ENCODE assay signal across 11 mouse cellular contexts in genomic region chr1:192449572-192450351, GRCm38 (mm10).
DNase-seq lines count a peak whose midpoint lies in the region; ATAC-seq lines count a peak whose summit lies in the region.
"Had no signal": no experiment of that assay in that cellular context is flagged by ENCODE, and none has a peak within 500 bp of the region (broad histone marks: within the 10 kb centered on the region; RNA-seq: fewer than 3 reads in every experiment).

No protein-coding gene starts in this region.

- H3K9me3 ChIP-seq in embryonic facial prominence, embryonic 13.5 days = no peaks in the 10 kb centered on the region
- H3K9me3 ChIP-seq in intestine, embryonic 15.5 days = no peaks in the 10 kb centered on the region
- no peaks in the 10 kb centered on the region for H3K9me3 ChIP-seq in midbrain, embryonic 13.5 days
- H3K9me3 ChIP-seq: heart, embryonic 13.5 days had no signal

- H3K27me3 ChIP-seq in embryonic facial prominence, embryonic 13.5 days = no peaks in the 10 kb centered on the region
- H3K27me3 ChIP-seq in intestine, embryonic 15.5 days (replicated peaks) = no peaks in the 10 kb centered on the region
- peaks cover 6% of the 10 kb centered on the region; the same call in 1 of the 2 replicates for H3K27me3 ChIP-seq in midbrain, embryonic 13.5 days

- no peak overlapping the region for H3K4me3 ChIP-seq in embryonic facial prominence, embryonic 13.5 days
- no peak overlapping the region for H3K4me3 ChIP-seq in intestine, embryonic 15.5 days (replicated peaks)
- H3K4me3 ChIP-seq in midbrain, embryonic 13.5 days (replicated peaks) = no peak overlapping the region
- H3K4me3 ChIP-seq: heart, embryonic 13.5 days had no signal

- 0 out of 2 replicates have a peak, but pooled peaks have one; percentile 35 for ATAC-seq in embryonic facial prominence, embryonic 13.5 days (ENCODE audit: insufficient number of reproducible peaks, insufficient read depth, low FRiP score, low TSS enrichment, low read depth)
- ATAC-seq in intestine, embryonic 15.5 days = no peak
- ATAC-seq in midbrain, embryonic 13.5 days = no peak

- H3K36me3 ChIP-seq in embryonic facial prominence, embryonic 13.5 days = no peaks in the 10 kb centered on the region
- H3K36me3 ChIP-seq in intestine, embryonic 15.5 days = no peaks in the 10 kb centered on the region
- no peaks in the 10 kb centered on the region for H3K36me3 ChIP-seq in midbrain, embryonic 13.5 days
- H3K36me3 ChIP-seq: G1E; heart, embryonic 13.5 days had no signal

- peak overlapping the region; percentile 69 for H3K27ac ChIP-seq in embryonic facial prominence, embryonic 13.5 days
- H3K27ac ChIP-seq in intestine, embryonic 15.5 days = no peak overlapping the region
- no peak overlapping the region for H3K27ac ChIP-seq in midbrain, embryonic 13.5 days
- H3K27ac ChIP-seq: heart, embryonic 13.5 days had no signal

- H3K9ac ChIP-seq in embryonic facial prominence, embryonic 13.5 days = no peak overlapping the region
- no peak overlapping the region for H3K9ac ChIP-seq in intestine, embryonic 15.5 days
- no peak overlapping the region for H3K9ac ChIP-seq in midbrain, embryonic 13.5 days (replicated peaks)
- H3K9ac ChIP-seq: heart, embryonic 13.5 days had no signal

- 54% methylated on average over 4 of the region's 4 CpGs for WGBS in embryonic facial prominence, embryonic 13.5 days
- WGBS in intestine, embryonic 15.5 days = 66% methylated on average over 4 of the region's 4 CpGs
- 63% methylated on average over 4 of the region's 4 CpGs for WGBS in midbrain, embryonic 13.5 days

- H3K4me2 ChIP-seq in embryonic facial prominence, embryonic 13.5 days = no peak overlapping the region
- H3K4me2 ChIP-seq in intestine, embryonic 15.5 days (replicated peaks) = no peak overlapping the region
- H3K4me2 ChIP-seq in midbrain, embryonic 13.5 days (replicated peaks) = no peak overlapping the region
- H3K4me2 ChIP-seq: heart, embryonic 13.5 days had no signal

- DNase-seq in heart, postnatal 4 days = peak; percentile 28
- DNase-seq in heart, postnatal 36 days = no peak
- DNase-seq in 416B (ENCODE audit: low read depth) = peak; percentile 17
- DNase-seq in adrenal gland, postnatal 10 days = peak; percentile 21
- no peak for DNase-seq in urinary bladder, postnatal 14 days (ENCODE audit: low spot score)
- DNase-seq: thymus, postnatal 36 days had no signal

- H3K4me1 ChIP-seq in embryonic facial prominence, embryonic 13.5 days = peaks cover 34% of the 10 kb centered on the region
- no peaks in the 10 kb centered on the region for H3K4me1 ChIP-seq in intestine, embryonic 15.5 days (replicated peaks)
- H3K4me1 ChIP-seq in midbrain, embryonic 13.5 days (replicated peaks) = peaks cover 8% of the 10 kb centered on the region

- intact Hi-C loops in heart, postnatal 36 days (cut with DNase I) = no loop called here

Comparison
In these comparisons a context has a peak if more than half of its experiments do, and no peak if none do; other contexts are left out.
1. DNase-seq: peak in heart, postnatal 4 days (single experiment), 416B (single experiment) and adrenal gland, postnatal 10 days (single experiment); none in heart, postnatal 36 days (0 of 2) and urinary bladder, postnatal 14 days (single experiment).